Mouse (Mus musculus) cerebellum, adult 2 months (tissue): ENCODE results near the gene Nedd9. TPM values are rescaled to one million over a fixed set of nuclear protein-coding genes. Genes with fewer than 3 reads are reported as not detected.

Experiments
- DNase-seq, 2 experiments: peaks; one replicate each; pipeline ENCODE4 v3.0.0; 2021
- H3K27ac ChIP-seq: fragments of 200-500 bp; 2 replicates; pipeline ENCODE4 v1.5.1; 2012; ENCODE audit warnings: low read length, control low read depth, inconsistent platforms; ENCODE audit not compliant: insufficient read depth
- H3K27me3 ChIP-seq: fragments of 200-500 bp; 2 replicates; pipeline ENCODE4 v1.6.1; 2012; ENCODE audit warnings: inconsistent platforms, mild to moderate bottlenecking, low read length, moderate library complexity; ENCODE audit not compliant: control insufficient read depth, insufficient read depth
- H3K4me1 ChIP-seq: fragments of 200-500 bp; 2 replicates; pipeline ENCODE4 v1.6.1; 2011; ENCODE audit warnings: low read length; ENCODE audit not compliant: control insufficient read depth, insufficient read depth
- H3K4me3 ChIP-seq: fragments of 200-500 bp; replicated peaks from 2 replicates; pipeline ENCODE3; 2011; ENCODE audit warnings: mild to moderate bottlenecking, low read depth, low read length, control low read depth; ENCODE audit not compliant: insufficient read depth
- CTCF ChIP-seq: fragments of 200-500 bp; IDR thresholded peaks from 2 replicates; pipeline ENCODE4 v1.5.1; 2011; ENCODE audit warnings: low read depth, mild to moderate bottlenecking, control low read depth, low read length, moderate library complexity, borderline replicate concordance; ENCODE audit not compliant: insufficient read depth
- POLR2A ChIP-seq: fragments of 200-500 bp; IDR thresholded peaks from 2 replicates; pipeline ENCODE4 v1.6.1; 2011; ENCODE audit warnings: low read length, control low read depth, borderline replicate concordance; ENCODE audit not compliant: insufficient read depth
- WGBS: fragments of 180-500 bp; shearing (Covaris S2); methylation state at CpG from one replicate; pipeline ENCODE4 v1.1.7; 2018; 5-methylcytosine and 5-hydroxymethylcytosine counted together
- polyA plus RNA-seq: library from polyadenylated mRNA; depleted of rRNA; stranded (reverse); fragments of >200 nt; gene quantifications from 2 replicates; pipeline ENCODE4 v1.2.3, GENCODE M21; 2012

Nedd9 gene
- polyA plus RNA-seq, 1 experiment, result 5.5 TPM

- no peak for TF ChIP-seq POLR2A
- TF ChIP-seq CTCF, result no peak
- DNase-seq, result no peak
- Histone ChIP-seq H3K27ac (no peak overlapping the region), H3K27me3 (no peaks in the 10 kb centered on the region), H3K4me3 (no peak overlapping the region), H3K4me1 (no peaks in the 10 kb centered on the region)
- WGBS, result 81% methylated on average over 3 of the region's 3 CpGs
Observed at GRCm38 (mm10) chr13:41431795-41432194, 55.4 kb downstream of the Nedd9 start.

DNA sequence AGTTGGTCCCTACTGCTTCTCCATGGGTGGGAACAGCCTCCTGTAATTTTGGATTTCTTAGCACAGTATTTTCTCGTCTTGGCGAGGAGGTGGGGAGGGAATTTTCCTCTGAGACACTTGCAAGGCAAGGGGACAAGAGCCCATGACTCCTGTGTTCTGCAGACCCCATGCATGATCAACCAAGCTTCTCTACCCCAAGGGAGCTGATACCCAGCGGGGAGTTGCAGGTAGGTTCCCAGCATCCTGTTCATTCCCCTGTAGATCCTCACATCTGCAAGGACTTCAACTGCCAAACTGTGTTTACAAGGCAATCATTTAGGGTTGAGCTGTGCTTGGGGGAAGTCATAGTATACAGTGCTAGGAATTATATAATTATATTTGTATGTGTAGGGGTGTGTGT is 60.1 kb downstream of the Nedd9 start:
- no peaks in the 10 kb centered on the region for H3K4me1 ChIP-seq
- 73% methylated on average over 3 of the region's 3 CpGs for WGBS
- no peak for DNase-seq
- no peak overlapping the region for H3K4me3 ChIP-seq
- H3K27me3 ChIP-seq, result no peaks in the 10 kb centered on the region; the same call in 1 of the 2 replicates
- H3K27ac ChIP-seq, result no peak overlapping the region
- TF ChIP-seq CTCF (no peak), POLR2A (no peak)

DNA sequence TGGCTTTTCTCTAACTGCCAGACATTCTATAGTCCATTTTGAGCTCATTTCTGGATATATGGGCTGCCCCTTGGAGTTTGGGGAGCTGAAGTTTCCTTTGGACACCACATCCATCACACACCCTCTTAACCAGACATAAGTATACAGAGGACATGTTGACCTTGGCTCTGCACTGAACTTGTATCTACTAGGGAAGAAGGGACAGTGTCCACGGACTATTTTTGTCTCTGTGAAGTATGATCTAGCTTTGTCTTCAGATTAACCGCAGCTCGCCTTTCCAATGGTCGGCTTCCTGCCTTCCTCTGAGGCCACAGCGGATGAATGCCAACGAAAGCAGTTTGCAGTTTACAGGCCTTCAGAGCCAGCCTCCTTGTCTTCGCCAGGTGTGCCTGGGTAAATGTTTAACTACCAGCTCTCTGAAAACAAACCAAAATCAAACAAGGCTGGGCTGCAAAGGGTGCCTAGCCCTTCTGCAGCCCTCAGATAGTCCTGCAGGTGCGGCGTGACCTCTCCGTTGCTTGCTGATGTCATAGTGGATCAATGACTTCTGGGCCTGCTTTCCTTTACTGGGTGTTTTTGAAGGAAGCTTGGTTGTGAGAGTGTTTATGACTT is 63.6 kb downstream of the Nedd9 start:
- DNase-seq, result no peak
- 91% methylated on average over 10 of the region's 10 CpGs for WGBS
- Histone ChIP-seq H3K4me1 (no peaks in the 10 kb centered on the region), H3K4me3 (no peak overlapping the region), H3K27ac (no peak overlapping the region), H3K27me3 (no peaks in the 10 kb centered on the region; the same call in 1 of the 2 replicates)
- TF ChIP-seq CTCF (no peak), POLR2A (no peak)

- no peak for TF ChIP-seq CTCF
- no peak for TF ChIP-seq POLR2A
- H3K4me1 ChIP-seq, result no peaks in the 10 kb centered on the region
- H3K27ac ChIP-seq, result no peak overlapping the region
- DNase-seq, result no peak
- H3K4me3 ChIP-seq, result no peak overlapping the region
- 54% methylated on average over 5 of the region's 5 CpGs for WGBS
- no peaks in the 10 kb centered on the region; the same call in 1 of the 2 replicates for H3K27me3 ChIP-seq
Observed at GRCm38 (mm10) chr13:41422581-41422980, 64.6 kb downstream of the Nedd9 start.

- Histone ChIP-seq H3K4me1 (no peaks in the 10 kb centered on the region), H3K4me3 (no peak overlapping the region), H3K27me3 (no peaks in the 10 kb centered on the region), H3K27ac (no peak overlapping the region)
- no peak for TF ChIP-seq CTCF
- TF ChIP-seq POLR2A, result no peak
- 84% methylated on average over 4 of the region's 4 CpGs for WGBS
- DNase-seq, result no peak
Observed at GRCm38 (mm10) chr13:41420376-41420775, 66.8 kb downstream of the Nedd9 start.

GRCm38 (mm10) chr13:41418198-41418869 is 68.8 kb downstream of the Nedd9 start:
- DNase-seq, result no peak
- Histone ChIP-seq H3K27me3 (no peaks in the 10 kb centered on the region), H3K4me3 (no peak overlapping the region), H3K27ac (no peak overlapping the region), H3K4me1 (no peaks in the 10 kb centered on the region)
- TF ChIP-seq CTCF, result no peak
- no peak for TF ChIP-seq POLR2A
- 88% methylated on average over 13 of the region's 13 CpGs for WGBS

DNA sequence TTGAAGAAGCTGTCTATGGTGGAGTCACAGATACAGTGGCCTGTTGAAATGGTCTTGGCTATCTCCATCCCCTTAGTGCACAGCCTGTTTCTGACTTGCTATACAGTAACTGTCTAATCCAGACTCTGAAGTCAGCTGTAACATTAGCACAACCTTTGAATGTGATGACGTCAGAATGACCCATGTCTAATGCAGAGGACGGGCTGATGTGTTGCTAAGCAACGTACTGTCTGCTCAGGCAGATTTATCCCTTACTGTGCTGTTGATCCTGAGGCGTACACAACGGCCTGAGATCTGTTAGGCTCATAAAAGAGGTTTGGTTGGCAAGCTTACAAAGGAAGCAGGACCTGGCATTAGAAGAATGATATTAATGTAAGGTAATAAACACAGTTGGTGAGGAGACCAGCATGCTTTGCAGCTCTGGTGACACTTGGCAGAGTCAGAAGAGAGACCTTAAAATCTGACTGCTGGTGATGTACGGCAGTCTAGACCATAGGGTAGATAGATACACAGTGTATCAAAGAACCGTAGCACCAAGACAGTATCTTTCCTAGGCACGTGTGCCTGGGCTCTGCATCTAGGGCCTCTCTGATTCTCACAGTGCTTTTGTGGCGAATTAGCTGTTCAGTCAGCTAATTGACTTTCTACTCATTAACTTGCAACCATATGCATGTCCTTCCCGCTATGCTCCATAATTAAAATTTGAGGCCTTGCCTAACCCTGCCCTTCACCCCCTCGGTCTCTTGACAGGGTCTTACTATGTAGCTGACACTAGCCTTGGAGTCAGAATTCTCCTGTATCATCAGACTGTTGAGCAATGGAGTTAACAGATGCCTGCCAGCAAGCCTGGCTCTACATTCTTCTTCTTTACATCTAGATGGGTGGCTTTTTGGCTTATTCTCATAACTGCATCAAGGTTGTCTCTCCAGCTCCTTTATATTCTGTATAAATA is 70.8 kb downstream of the Nedd9 start:
- 38% methylated on average over 11 of the region's 11 CpGs for WGBS
- Histone ChIP-seq H3K27me3 (no peaks in the 10 kb centered on the region), H3K4me3 (no peak overlapping the region), H3K27ac (no peak overlapping the region), H3K4me1 (no peaks in the 10 kb centered on the region)
- DNase-seq, result no peak
- no peak for TF ChIP-seq CTCF
- no peak for TF ChIP-seq POLR2A
